Mouse (Mus musculus): Measurements from ENCODE around the gene Ggt5.

Gene Ggt5

GRCm38 (mm10) chr10:75585876-75586552, 3.1 kb upstream of the Ggt5 start:
- DNase-seq (ENCODE audit: low read depth, low spot score), result peak; percentile 93
- H3K27me3 ChIP-seq (ENCODE audit: control insufficient read depth, insufficient read depth, low read length, poor library complexity, severe bottlenecking), result no peaks in the 10 kb centered on the region
- no peaks in the 10 kb centered on the region for H3K36me3 ChIP-seq (ENCODE audit: control insufficient read depth, insufficient read depth, low read length, poor library complexity, severe bottlenecking)

- Histone ChIP-seq H3K27me3 (ENCODE audit: control insufficient read depth, insufficient read depth, low read length, poor library complexity, severe bottlenecking) (no peaks in the 10 kb centered on the region), H3K36me3 (ENCODE audit: control insufficient read depth, insufficient read depth, low read length, poor library complexity, severe bottlenecking) (no peaks in the 10 kb centered on the region)
- no peak for DNase-seq (ENCODE audit: low read depth, low spot score)
These were observed 2.6 kb upstream of the Ggt5 start for GRCm38 (mm10) chr10:75586553-75586879.

- H3K27me3 ChIP-seq (ENCODE audit: control insufficient read depth, insufficient read depth, low read length, poor library complexity, severe bottlenecking), result no peaks in the 10 kb centered on the region
- no peak for DNase-seq (ENCODE audit: low read depth, low spot score)
- H3K36me3 ChIP-seq (ENCODE audit: control insufficient read depth, insufficient read depth, low read length, poor library complexity, severe bottlenecking), result no peaks in the 10 kb centered on the region
These were observed 1.4 kb upstream of the Ggt5 start for GRCm38 (mm10) chr10:75587781-75588180.

- H3K36me3 ChIP-seq (ENCODE audit: control insufficient read depth, insufficient read depth, low read length, poor library complexity, severe bottlenecking), result no peaks in the 10 kb centered on the region
- no peaks in the 10 kb centered on the region for H3K27me3 ChIP-seq (ENCODE audit: control insufficient read depth, insufficient read depth, low read length, poor library complexity, severe bottlenecking)
- no peak for DNase-seq (ENCODE audit: low read depth, low spot score)
These were observed 804 bp upstream of the Ggt5 start for GRCm38 (mm10) chr10:75588336-75588735.

GRCm38 (mm10) chr10:75589651-75590050, 511 bp downstream of the Ggt5 start:
- no peaks in the 10 kb centered on the region for H3K36me3 ChIP-seq (ENCODE audit: control insufficient read depth, insufficient read depth, low read length, poor library complexity, severe bottlenecking)
- no peaks in the 10 kb centered on the region for H3K27me3 ChIP-seq (ENCODE audit: control insufficient read depth, insufficient read depth, low read length, poor library complexity, severe bottlenecking)
- DNase-seq (ENCODE audit: low read depth, low spot score), result peak; percentile 50

- Histone ChIP-seq H3K27me3 (ENCODE audit: control insufficient read depth, insufficient read depth, low read length, poor library complexity, severe bottlenecking) (no peaks in the 10 kb centered on the region), H3K36me3 (ENCODE audit: control insufficient read depth, insufficient read depth, low read length, poor library complexity, severe bottlenecking) (no peaks in the 10 kb centered on the region)
- DNase-seq (ENCODE audit: low read depth, low spot score), result peak; percentile 92
These were observed 2.2 kb downstream of the Ggt5 start for GRCm38 (mm10) chr10:75591211-75591894.

GRCm38 (mm10) chr10:75592585-75592984, 3.4 kb downstream of the Ggt5 start:
- Histone ChIP-seq H3K27me3 (ENCODE audit: control insufficient read depth, insufficient read depth, low read length, poor library complexity, severe bottlenecking) (no peaks in the 10 kb centered on the region), H3K36me3 (ENCODE audit: control insufficient read depth, insufficient read depth, low read length, poor library complexity, severe bottlenecking) (no peaks in the 10 kb centered on the region)
- DNase-seq (ENCODE audit: low read depth, low spot score), result no peak

GRCm38 (mm10) chr10:75595981-75596380, 6.8 kb downstream of the Ggt5 start:
- H3K27me3 ChIP-seq (ENCODE audit: control insufficient read depth, insufficient read depth, low read length, poor library complexity, severe bottlenecking), result no peaks in the 10 kb centered on the region
- DNase-seq (ENCODE audit: low read depth, low spot score), result no peak
- H3K36me3 ChIP-seq (ENCODE audit: control insufficient read depth, insufficient read depth, low read length, poor library complexity, severe bottlenecking), result no peaks in the 10 kb centered on the region

GRCm38 (mm10) chr10:75600189-75600730, 11.1 kb downstream of the Ggt5 start:
- DNase-seq (ENCODE audit: low read depth, low spot score), result no peak
- H3K27me3 ChIP-seq (ENCODE audit: control insufficient read depth, insufficient read depth, low read length, poor library complexity, severe bottlenecking), result no peaks in the 10 kb centered on the region
- no peaks in the 10 kb centered on the region for H3K36me3 ChIP-seq (ENCODE audit: control insufficient read depth, insufficient read depth, low read length, poor library complexity, severe bottlenecking)

GRCm38 (mm10) chr10:75605162-75605846, 16.2 kb downstream of the Ggt5 start:
- no peaks in the 10 kb centered on the region for H3K36me3 ChIP-seq (ENCODE audit: control insufficient read depth, insufficient read depth, low read length, poor library complexity, severe bottlenecking)
- no peaks in the 10 kb centered on the region for H3K27me3 ChIP-seq (ENCODE audit: control insufficient read depth, insufficient read depth, low read length, poor library complexity, severe bottlenecking)
- DNase-seq (ENCODE audit: low read depth, low spot score), result peak; percentile 37

GRCm38 (mm10) chr10:75607253-75607652, 18.1 kb downstream of the Ggt5 start:
- Histone ChIP-seq H3K27me3 (ENCODE audit: control insufficient read depth, insufficient read depth, low read length, poor library complexity, severe bottlenecking) (no peaks in the 10 kb centered on the region), H3K36me3 (ENCODE audit: control insufficient read depth, insufficient read depth, low read length, poor library complexity, severe bottlenecking) (no peaks in the 10 kb centered on the region)
- no peak for DNase-seq (ENCODE audit: low read depth, low spot score)

- DNase-seq (ENCODE audit: low read depth, low spot score), result no peak
- Histone ChIP-seq H3K27me3 (ENCODE audit: control insufficient read depth, insufficient read depth, low read length, poor library complexity, severe bottlenecking) (no peaks in the 10 kb centered on the region), H3K36me3 (ENCODE audit: control insufficient read depth, insufficient read depth, low read length, poor library complexity, severe bottlenecking) (no peaks in the 10 kb centered on the region)
These were observed 19.8 kb downstream of the Ggt5 start for GRCm38 (mm10) chr10:75608975-75609374.

GRCm38 (mm10) chr10:75610486-75610885, 21.3 kb downstream of the Ggt5 start:
- DNase-seq (ENCODE audit: low read depth, low spot score), result no peak
- Histone ChIP-seq H3K27me3 (ENCODE audit: control insufficient read depth, insufficient read depth, low read length, poor library complexity, severe bottlenecking) (no peaks in the 10 kb centered on the region), H3K36me3 (ENCODE audit: control insufficient read depth, insufficient read depth, low read length, poor library complexity, severe bottlenecking) (no peaks in the 10 kb centered on the region)

- no peaks in the 10 kb centered on the region for H3K27me3 ChIP-seq (ENCODE audit: control insufficient read depth, insufficient read depth, low read length, poor library complexity, severe bottlenecking)
- no peaks in the 10 kb centered on the region for H3K36me3 ChIP-seq (ENCODE audit: control insufficient read depth, insufficient read depth, low read length, poor library complexity, severe bottlenecking)
- peak; percentile 13 for DNase-seq (ENCODE audit: low read depth, low spot score)
These were observed 26.9 kb downstream of the Ggt5 start for GRCm38 (mm10) chr10:75616044-75616443.

GRCm38 (mm10) chr10:75620818-75621217, 31.7 kb downstream of the Ggt5 start:
- no peak for DNase-seq (ENCODE audit: low read depth, low spot score)
- H3K36me3 ChIP-seq (ENCODE audit: control insufficient read depth, insufficient read depth, low read length, poor library complexity, severe bottlenecking), result no peaks in the 10 kb centered on the region
- no peaks in the 10 kb centered on the region for H3K27me3 ChIP-seq (ENCODE audit: control insufficient read depth, insufficient read depth, low read length, poor library complexity, severe bottlenecking)
